Mouse (Mus musculus) kidney, adult 11 months (tissue): ENCODE results near the gene Rgl3.

Experiments
- DNase-seq: peaks from one replicate; pipeline ENCODE4 v3.0.0; 2022

Gene Rgl3

GRCm38 (mm10) chr9:21978398-21979128 lies 10.7 kb downstream of the Rgl3 start:
- DNase-seq: peak; percentile 62

GRCm38 (mm10) chr9:21977972-21978371 lies 11.3 kb downstream of the Rgl3 start:
- DNase-seq: no peak

DNA sequence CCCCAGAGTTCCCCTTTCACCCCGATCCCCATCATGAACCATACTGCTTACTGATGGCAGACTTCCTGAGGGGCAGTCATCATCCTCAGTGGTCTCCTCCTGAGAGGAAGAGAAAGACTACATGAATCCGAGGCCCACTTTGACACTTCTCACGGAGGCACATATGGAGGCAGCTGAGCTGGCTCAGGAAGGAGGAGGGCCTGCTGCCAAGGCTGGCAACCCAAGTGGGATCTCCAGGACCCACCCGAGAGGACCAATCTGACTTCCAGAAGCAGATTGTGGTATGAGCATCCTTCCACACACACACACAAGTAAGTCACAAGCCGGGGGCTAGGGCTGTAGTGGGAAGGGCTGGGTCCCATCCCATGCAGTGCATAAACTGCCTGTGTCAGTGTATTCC lies 11.9 kb downstream of the Rgl3 start:
- no peak for DNase-seq

DNA sequence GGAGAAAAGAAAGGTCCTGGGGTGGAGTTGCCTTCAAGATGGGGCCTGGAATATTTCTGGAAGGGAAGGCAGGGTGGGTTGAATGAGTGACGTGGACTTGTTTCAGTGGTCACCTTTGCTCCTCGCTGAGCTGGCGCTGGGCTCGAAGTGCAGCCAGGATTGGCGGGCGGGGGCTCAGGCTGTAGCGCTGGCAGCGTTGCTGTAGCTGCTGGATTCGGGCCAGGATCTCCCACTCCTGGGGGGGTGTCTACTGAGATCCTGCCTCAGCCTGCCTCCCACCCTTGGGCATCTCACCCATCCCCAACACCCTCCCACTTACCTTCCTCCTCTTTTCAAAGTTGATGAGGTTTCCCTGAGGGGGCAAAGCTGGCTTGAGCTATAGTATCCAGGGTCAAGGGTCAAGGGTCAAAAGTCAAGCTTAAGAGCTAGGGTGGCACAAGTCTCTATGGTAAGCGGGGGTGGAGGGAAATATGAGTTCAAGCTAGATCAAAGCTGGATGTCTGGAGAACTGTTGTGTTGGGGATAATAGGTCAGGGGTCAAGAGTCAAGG lies 12.5 kb downstream of the Rgl3 start:
- DNase-seq: no peak

GRCm38 (mm10) chr9:21969304-21969703 lies 19.9 kb downstream of the Rgl3 start:
- no peak for DNase-seq

GRCm38 (mm10) chr9:21968883-21969282 lies 20.4 kb downstream of the Rgl3 start:
- no peak for DNase-seq

DNA sequence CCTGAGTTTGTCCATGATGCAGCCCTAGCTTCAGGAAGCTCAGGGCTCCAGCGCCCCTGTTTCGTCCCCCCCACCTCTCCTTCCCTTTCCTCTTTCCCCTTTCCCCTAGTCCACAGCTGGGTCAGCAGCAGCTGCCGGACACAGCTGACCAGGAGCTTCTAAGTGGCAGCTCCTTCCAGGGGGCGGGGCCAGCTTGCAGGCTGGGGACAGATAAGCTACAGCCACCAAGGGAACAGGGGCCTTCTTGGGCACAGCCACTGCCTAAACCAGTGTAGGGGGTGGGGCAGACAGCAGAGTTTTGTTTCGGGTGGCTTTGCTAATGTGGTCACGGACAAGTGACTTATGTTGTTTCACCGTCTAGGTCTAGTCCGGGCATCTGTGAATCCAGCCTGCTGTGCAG lies 25.8 kb downstream of the Rgl3 start, which contains the start of gene Epor:
Gene Epor (minus strand): TSS at position 90 of the 400 bp plus-strand sequence.
- no peak for DNase-seq

- DNase-seq: peak; percentile 49
Measured at GRCm38 (mm10) chr9:21962416-21963059, 26.7 kb downstream of the Rgl3 start.

DNA sequence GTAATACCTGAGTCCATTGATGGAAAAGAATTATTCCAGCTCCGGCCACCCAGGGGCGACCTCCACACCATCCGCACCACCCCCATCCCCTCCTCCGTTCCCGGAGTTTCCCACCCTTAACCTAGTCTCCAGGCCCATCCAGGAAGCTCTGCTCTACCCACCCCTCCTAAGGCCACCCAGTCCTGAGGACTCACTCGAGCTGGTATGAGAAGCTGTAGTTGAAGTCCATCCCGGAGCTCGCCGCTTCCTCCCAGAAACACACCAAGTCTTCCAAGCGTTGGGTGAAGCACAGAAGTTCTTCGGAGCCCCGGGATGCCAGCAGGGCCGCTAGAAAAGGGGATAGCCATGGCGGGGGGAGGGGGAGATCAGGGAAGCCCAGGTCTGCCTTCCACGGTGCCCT lies 27.2 kb downstream of the Rgl3 start:
- DNase-seq: no peak

- DNase-seq: no peak
Measured at GRCm38 (mm10) chr9:21961366-21961980, 27.8 kb downstream of the Rgl3 start.

GRCm38 (mm10) chr9:21960558-21961208 lies 28.6 kb downstream of the Rgl3 start:
- DNase-seq: peak; percentile 46

DNA sequence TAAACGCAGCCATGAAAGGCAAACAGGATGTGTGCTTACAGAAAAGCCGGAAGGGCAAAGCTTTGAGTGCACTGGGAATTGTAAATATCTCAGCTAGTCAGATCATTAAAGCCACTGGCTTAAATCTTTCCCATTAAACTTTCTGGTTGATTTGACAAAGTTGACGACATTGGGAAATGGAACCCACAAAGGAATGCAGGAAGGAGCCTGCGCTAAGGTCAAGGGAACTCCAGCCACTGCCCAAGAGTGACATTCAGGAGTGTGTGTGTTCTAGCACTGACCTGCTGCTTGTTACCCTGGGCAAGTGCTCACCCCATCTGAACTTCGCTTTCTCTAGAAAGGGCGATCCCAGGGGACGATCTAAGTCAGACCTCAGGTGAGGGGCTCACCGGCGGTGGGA lies 29.1 kb downstream of the Rgl3 start:
- DNase-seq: peak; percentile 63

DNA sequence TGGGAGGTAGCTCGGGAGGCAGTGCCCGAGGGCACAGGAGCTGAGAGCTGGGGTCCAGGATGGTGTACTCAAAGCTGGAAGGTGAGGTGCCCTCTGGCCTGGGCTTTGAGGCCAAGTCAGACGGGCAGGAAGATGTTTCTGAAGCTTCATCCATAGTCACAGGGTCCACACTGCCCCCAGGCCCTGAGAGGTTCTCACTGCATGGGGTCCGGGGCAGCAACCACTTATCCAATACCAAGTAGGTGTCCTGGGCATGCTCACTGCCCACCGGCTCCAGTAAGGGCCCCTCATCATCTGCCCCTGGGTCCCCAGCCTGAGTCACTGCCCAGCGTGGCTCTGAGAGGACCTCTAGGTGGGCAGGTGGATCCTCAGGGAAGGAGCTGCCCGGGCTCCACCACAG lies 30.0 kb downstream of the Rgl3 start:
- DNase-seq: no peak

GRCm38 (mm10) chr9:21958372-21958771 lies 30.9 kb downstream of the Rgl3 start:
- DNase-seq: no peak

- DNase-seq: peak; percentile 99
Measured at GRCm38 (mm10) chr9:21955570-21956281, 33.5 kb downstream of the Rgl3 start, which contains the start of gene Swsap1. Swsap1 (plus strand) TSS chr9:21955755.

DNA sequence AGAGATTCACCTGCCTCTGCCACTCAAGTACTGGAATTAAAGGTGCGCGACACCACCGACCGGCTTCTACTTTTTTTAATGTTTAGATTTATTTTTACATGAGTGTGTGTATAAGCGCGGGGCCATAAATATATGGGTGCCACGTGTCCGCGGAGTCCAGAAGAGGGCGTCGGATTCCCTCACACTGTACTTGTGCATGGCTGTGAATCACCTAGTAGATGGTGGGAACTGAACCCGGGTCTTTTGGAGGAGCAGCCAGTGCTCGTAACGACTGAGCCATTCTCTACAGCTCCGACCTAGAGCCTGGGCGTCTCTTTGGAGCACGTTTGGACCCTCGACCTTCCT lies 34.0 kb downstream of the Rgl3 start:
- DNase-seq: no peak

DNA sequence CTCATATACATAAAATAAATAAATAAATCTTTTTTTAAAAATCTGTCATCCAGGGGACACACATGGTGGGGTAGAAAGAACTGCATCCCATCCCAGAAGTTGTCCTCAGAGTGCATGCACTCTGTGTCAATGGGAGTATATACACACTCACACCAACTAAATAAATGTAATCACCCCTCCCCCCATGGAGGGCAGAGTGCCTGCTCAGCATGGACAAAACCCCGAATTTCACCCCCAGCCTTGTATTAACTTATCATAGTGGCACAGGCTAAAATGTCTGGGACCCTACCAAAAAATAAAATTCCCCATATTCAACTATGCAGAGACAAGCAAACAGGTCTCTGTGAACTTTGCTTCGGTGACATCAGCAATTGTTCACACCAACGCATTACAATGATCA lies 34.6 kb downstream of the Rgl3 start:
- no peak for DNase-seq

DNA sequence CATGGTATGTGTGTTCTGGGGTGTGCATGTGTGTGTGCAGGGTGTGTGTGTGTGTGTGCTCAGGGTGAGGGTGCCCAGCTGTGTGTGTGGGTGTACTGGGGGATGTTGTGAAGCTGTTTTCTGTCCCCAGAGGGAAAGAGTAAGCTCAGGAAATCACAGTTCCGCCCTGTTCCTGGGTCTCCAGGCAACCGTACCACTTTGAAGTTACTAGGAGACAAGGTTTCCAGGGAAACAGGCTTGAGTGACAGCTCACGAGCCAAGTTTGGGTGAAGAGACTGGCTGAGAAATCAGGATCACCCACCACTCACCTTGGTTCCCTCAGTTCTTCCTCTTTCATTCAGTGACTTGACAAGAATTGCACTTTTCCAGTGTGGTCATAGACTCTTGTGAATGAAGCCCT lies 35.6 kb downstream of the Rgl3 start:
- no peak for DNase-seq

GRCm38 (mm10) chr9:21951977-21952376 lies 37.3 kb downstream of the Rgl3 start:
- DNase-seq: no peak

GRCm38 (mm10) chr9:21950322-21950721 lies 38.9 kb downstream of the Rgl3 start:
- DNase-seq: no peak

GRCm38 (mm10) chr9:21948790-21949189 lies 40.5 kb downstream of the Rgl3 start:
- no peak for DNase-seq

DNA sequence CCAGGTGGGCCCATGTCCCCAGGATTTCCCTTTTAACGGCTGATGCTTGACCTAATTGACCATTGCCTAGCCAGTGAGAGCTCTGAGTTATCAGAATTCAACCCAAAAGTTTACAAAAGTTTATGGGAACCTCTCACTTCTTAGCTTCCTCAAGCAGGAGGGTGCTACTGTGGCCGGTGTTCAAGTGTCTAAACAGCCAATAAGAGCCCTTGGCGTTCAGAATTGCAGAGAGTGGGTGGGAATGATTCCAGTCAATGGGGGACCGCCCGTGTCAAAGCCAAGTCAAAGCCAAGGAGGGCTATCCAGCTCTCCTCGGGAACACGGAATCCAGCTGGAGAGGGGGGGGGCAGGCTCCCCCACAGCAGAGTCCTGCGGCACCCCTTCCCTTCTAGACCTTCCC lies 41.1 kb downstream of the Rgl3 start:
- DNase-seq: no peak
